Mouse (Mus musculus): ENCODE results near the gene Il18r1.

GRCm38 (mm10) chr1:40467306-40467705 lies 2.0 kb downstream of the Il18r1 start:
- TF ChIP-seq CTCF (IDR thresholded peaks at IDR 0.05) = no peak
- TF ChIP-seq POLR2A (IDR thresholded peaks at IDR 0.05; ENCODE audit: insufficient read depth, low read depth, low read length) = no peak
- TF ChIP-seq EP300 (IDR thresholded peaks at IDR 0.05; ENCODE audit: insufficient read depth, low read depth, low read length) = no peak
